Mouse (Mus musculus) forebrain, embryonic 11.5 days (tissue): ENCODE data around the gene Metap1. TPM values are rescaled to one million over a fixed set of nuclear protein-coding genes. Genes with fewer than 3 reads are reported as not detected.
A peak's percentile ranks its signal among the peaks of the same experiment; 100 is the strongest.

ENCODE experiments used
- ATAC-seq: fragments of 200-750 bp; cut with Nextera tagmentation; replicated peaks from 2 replicates; pipeline ENCODE4 v1.8.0; 2017; ENCODE audit warnings: moderate TSS enrichment; ENCODE audit not compliant: low FRiP score
- DNase-seq: peaks from one replicate; pipeline ENCODE4 v3.0.0-alpha.2; 2017; ENCODE audit warnings: low spot score
- H3K27ac ChIP-seq: fragments of 300-500 bp; sonication (generic); 2 replicates; pipeline ENCODE4 v1.5.1; 2014; ENCODE audit warnings: low read depth, low read length
- H3K27me3 ChIP-seq: fragments of 300-500 bp; sonication (generic); 2 replicates; pipeline ENCODE4 v1.6.1; 2014; ENCODE audit warnings: mild to moderate bottlenecking, low read length, mixed read lengths; ENCODE audit not compliant: control insufficient read depth, insufficient read depth
- H3K36me3 ChIP-seq: fragments of 300-500 bp; sonication (generic); 2 replicates; pipeline ENCODE4 v1.6.1; 2014; ENCODE audit warnings: mild to moderate bottlenecking, low read length, moderate library complexity, mixed read lengths; ENCODE audit not compliant: control insufficient read depth, insufficient read depth
- H3K4me1 ChIP-seq: fragments of 300-500 bp; sonication (generic); replicated peaks from 2 replicates; pipeline ENCODE4 v1.6.1; 2014; ENCODE audit warnings: low read length, mixed read lengths; ENCODE audit not compliant: control insufficient read depth, insufficient read depth
- H3K4me2 ChIP-seq: fragments of 300-500 bp; sonication (generic); 2 replicates; pipeline ENCODE4 v1.6.1; 2014; ENCODE audit warnings: low read depth, mild to moderate bottlenecking, low read length, moderate library complexity, mixed read lengths; ENCODE audit not compliant: severe bottlenecking
- H3K4me3 ChIP-seq: fragments of 300-500 bp; sonication (generic); 2 replicates; pipeline ENCODE4 v1.5.1; 2014; ENCODE audit warnings: low read depth, low read length
- H3K9ac ChIP-seq: fragments of 300-500 bp; sonication (generic); 2 replicates; pipeline ENCODE4 v1.6.1; 2014; ENCODE audit warnings: low read length
- H3K9me3 ChIP-seq: fragments of 300-500 bp; sonication (generic); 2 replicates; pipeline ENCODE4 v1.6.1; 2016; ENCODE audit warnings: low read length, mixed read lengths; ENCODE audit not compliant: control insufficient read depth
- WGBS: fragments of 180-500 bp; shearing (Covaris S2); extraction: QIAGEN DNeasy Blood & Tissue Kit; methylation state at CpG from one replicate; pipeline ENCODE4 v1.1.7; 2014; 5-methylcytosine and 5-hydroxymethylcytosine counted together
- polyA plus RNA-seq: library from polyadenylated mRNA; unstranded; fragments of >200 nt; fragmentation: Nextera tagmentation; extraction: Ambion mirVana; gene quantifications from 2 replicates; pipeline ENCODE4 v1.2.1, GENCODE M21; 2014

Gene Metap1
- polyA plus RNA-seq, 1 experiment from 2014 or later, result 47.9 TPM

DNA sequence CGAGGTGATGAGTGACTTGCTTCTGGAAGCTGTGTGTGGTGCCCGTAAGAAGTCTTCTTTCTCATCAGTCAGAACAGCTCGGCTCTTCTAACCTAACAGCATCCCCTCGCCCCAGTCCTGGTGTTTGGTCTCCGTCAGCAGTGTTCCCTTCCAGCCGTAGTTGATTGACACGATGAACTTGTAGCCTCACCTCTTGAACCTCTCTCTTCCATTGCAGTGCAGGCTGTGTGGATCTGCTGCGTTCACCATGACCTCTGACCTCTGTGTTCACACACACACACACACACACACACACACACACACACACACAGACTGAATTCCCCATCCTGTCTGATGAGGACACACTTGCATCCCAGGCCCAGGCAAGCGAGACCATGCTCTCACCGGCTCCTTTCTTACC, 37.1 kb downstream of the Metap1 start:
- no peak overlapping the region for H3K4me2 ChIP-seq
- H3K4me1 ChIP-seq, result no peaks in the 10 kb centered on the region
- DNase-seq (no peak), ATAC-seq (peak; percentile 34; the same call in 1 of the 2 replicates)
- no peak overlapping the region for H3K4me3 ChIP-seq
- WGBS, result 91% methylated on average over 10 of the region's 10 CpGs
- H3K36me3 ChIP-seq, result peaks cover 9% of the 10 kb centered on the region
- H3K27me3 ChIP-seq, result no peaks in the 10 kb centered on the region
- H3K9me3 ChIP-seq, result no peaks in the 10 kb centered on the region
- H3K9ac ChIP-seq, result no peak overlapping the region
- H3K27ac ChIP-seq, result no peak overlapping the region

DNA sequence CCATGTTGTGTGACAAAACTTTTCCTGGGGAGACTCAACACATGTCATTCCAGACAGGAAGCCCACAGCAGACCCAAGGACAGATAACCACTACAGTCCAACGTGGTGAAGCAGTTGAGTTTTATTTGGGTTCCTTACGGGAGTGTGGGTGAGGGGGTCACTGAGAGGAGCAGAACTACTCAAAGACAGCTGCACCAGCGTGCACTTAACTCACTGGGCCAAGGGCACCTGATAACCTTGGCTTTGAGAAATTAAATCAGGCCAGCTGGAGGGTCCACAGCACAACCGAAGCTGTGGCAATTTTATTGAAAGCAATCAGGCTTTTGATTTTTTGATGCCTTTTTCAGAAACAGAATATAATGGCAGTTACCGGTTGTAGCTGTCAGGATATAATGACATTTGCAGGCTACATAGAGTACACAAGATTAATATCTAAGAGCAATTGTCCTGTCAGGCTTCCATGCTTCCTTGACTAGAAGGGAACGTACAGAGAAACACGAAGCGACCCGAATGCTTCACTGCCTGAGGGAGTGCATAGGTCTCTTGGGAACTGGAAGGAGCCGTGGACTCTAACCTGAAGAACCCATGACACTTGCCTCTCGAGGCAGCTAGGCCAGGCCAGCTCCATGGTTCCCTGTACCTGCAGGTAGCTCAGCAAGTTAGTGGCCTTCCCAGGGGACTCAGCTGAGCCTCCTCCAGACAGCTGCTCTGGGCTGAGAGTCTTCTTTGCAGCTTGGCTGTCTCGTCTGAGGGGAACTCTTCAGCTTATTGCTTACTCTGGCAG, 41.0 kb downstream of the Metap1 start:
- Histone ChIP-seq H3K27me3 (no peaks in the 10 kb centered on the region), H3K4me2 (no peak overlapping the region), H3K27ac (no peak overlapping the region), H3K36me3 (peaks cover 3% of the 10 kb centered on the region; the same call in 1 of the 2 replicates), H3K9me3 (no peaks in the 10 kb centered on the region), H3K9ac (no peak overlapping the region), H3K4me3 (no peak overlapping the region), H3K4me1 (peaks cover 2% of the 10 kb centered on the region; the same call in 1 of the 2 replicates)
- 84% methylated on average over 12 of the region's 12 CpGs for WGBS
- ATAC-seq, result no peak
- no peak for DNase-seq

DNA sequence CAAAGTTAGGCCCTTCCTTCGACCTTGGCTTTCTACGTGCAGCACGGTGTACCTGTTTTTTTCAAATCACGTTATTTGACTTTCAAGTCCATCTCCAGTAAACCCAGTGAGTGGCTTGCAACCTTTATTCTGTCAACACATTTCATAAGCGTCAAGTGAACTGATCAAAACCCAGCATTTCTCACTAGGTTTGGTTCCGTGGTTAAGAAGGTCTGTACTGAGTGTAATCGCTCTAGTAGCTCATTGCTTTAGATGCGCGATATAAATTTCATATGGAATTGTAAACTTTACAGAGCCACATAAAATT, 45.9 kb downstream of the Metap1 start:
- H3K9ac ChIP-seq, result peak overlapping the region; percentile 90
- H3K4me3 ChIP-seq, result peak overlapping the region; percentile 79
- H3K27ac ChIP-seq, result peak overlapping the region; percentile 71
- H3K4me2 ChIP-seq, result peak overlapping the region; percentile 84
- peaks cover 7% of the 10 kb centered on the region; the same call in 1 of the 2 replicates for H3K4me1 ChIP-seq
- H3K9me3 ChIP-seq, result no peaks in the 10 kb centered on the region
- DNase-seq (no peak), ATAC-seq (no peak)
- H3K27me3 ChIP-seq, result no peaks in the 10 kb centered on the region
- WGBS, result 6% methylated on average over 9 of the region's 9 CpGs
- peaks cover 3% of the 10 kb centered on the region; the same call in 1 of the 2 replicates for H3K36me3 ChIP-seq

DNA sequence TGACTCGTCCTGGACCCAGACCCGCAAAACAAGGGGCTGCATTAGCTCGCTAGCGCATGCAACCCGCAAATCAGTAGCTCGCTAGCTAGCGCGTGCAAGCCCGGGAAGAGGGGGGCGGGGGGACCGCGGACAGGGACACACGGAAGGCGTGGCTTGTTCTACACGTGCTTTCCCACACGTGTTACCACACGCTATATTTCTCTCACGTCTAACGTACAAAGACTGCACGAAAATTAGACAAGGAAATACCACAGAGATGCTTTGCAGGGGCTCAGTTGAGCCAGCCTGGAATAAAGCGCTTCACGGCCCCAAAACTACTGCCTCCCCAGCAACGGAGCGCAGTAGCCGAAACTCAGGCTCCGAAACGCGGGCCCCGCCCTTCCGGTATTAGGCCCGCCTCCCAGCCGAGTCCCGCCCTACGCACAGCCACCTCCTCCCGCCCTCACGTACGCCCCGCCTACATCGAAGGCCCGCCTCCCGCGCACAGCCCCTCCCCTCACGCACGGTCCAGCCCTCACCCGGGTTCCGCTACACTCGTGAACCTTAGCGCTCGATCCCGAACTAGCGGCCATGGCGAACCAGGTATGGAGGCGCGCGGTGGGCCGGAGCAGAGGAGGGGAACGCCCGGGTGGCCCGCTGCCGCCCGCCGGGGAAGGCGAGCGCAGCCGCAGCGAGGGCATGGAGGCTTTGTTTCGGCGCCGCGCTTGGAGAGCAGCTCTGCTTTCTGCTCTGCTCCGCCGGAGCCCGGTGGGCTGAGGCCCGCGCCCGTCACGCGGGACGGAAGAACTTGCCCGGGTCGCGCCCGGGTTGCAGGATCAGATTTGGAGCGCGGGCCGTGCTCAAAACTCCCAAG, 46.5 kb downstream of the Metap1 start, which contains the start of gene Adh5:
Gene Adh5 (plus strand): TSS at position 482 of the 853 bp plus-strand sequence.
- Histone ChIP-seq H3K4me3 (peak within 1 kb of the TSS; percentile 79), H3K36me3 (no peaks in the 10 kb centered on the region; the same call in 1 of the 2 replicates), H3K9me3 (no peaks in the 10 kb centered on the region), H3K4me1 (peaks cover 7% of the 10 kb centered on the region; the same call in 1 of the 2 replicates), H3K4me2 (peak within 1 kb of the TSS; percentile 84), H3K9ac (peak within 1 kb of the TSS; percentile 90), H3K27ac (peak within 1 kb of the TSS; percentile 72), H3K27me3 (no peaks in the 10 kb centered on the region)
- WGBS, result under 1% methylated on average over 86 of the region's 86 CpGs
- DNase-seq, result peak; percentile 98
- ATAC-seq, result peak; percentile 99

DNA sequence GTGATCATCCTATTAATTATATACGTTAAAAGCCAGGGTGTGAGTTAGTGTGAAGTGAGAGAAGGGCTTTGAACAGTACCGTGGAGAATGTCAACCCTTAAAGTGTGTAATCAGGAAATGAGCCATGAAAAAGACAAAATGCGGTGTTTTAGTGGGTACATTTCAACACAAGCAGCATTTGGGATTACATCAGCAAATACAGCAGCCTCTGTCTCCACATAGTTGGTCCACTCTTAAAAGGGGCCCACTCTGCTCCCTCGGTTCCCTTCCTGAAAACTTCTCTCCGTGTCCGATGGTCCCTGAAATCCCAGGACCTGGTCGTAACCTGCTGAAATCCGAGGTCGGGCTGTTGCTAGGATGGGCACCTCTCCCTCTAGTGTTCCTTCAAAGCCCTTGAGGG, 47.1 kb downstream of the Metap1 start:
- peak overlapping the region; percentile 76 for H3K9ac ChIP-seq
- H3K27me3 ChIP-seq, result no peaks in the 10 kb centered on the region
- peaks cover 7% of the 10 kb centered on the region; the same call in 1 of the 2 replicates for H3K4me1 ChIP-seq
- DNase-seq (no peak), ATAC-seq (peak; percentile 4; the same call in 1 of the 2 replicates)
- H3K4me3 ChIP-seq, result peak overlapping the region; percentile 79
- no peaks in the 10 kb centered on the region; the same call in 1 of the 2 replicates for H3K36me3 ChIP-seq
- 4% methylated on average over 9 of the region's 9 CpGs for WGBS
- H3K9me3 ChIP-seq, result no peaks in the 10 kb centered on the region
- peak overlapping the region; percentile 72 for H3K27ac ChIP-seq
- peak overlapping the region; percentile 84 for H3K4me2 ChIP-seq

DNA sequence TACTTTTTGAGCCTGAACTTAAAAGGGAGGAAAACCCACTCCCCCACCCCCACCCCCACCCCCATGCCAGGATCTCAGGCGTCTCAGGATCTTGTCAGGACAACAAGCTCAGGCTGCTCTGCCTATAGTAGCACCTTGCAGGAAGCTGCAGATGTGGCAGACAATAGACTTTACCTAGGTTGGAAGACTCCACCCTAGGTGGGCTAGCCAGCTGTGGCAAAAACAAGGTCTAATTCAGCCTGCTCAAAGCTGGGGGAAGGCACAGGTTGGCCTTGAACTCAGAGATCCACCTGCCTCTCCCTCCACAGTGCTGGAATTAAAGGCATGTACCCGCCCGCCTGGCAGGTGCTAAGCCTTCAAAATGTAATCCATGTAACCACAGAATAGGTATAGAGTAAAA, 50.6 kb downstream of the Metap1 start:
- Histone ChIP-seq H3K4me2 (no peak overlapping the region), H3K27ac (no peak overlapping the region), H3K36me3 (no peaks in the 10 kb centered on the region), H3K27me3 (no peaks in the 10 kb centered on the region), H3K9ac (no peak overlapping the region), H3K4me1 (0 out of 2 replicates have a peak, but pooled peaks cover 4% of the 10 kb centered on the region), H3K9me3 (no peaks in the 10 kb centered on the region), H3K4me3 (no peak overlapping the region)
- DNase-seq (no peak), ATAC-seq (no peak)
- 62% methylated on average over 3 of the region's 3 CpGs for WGBS

DNA sequence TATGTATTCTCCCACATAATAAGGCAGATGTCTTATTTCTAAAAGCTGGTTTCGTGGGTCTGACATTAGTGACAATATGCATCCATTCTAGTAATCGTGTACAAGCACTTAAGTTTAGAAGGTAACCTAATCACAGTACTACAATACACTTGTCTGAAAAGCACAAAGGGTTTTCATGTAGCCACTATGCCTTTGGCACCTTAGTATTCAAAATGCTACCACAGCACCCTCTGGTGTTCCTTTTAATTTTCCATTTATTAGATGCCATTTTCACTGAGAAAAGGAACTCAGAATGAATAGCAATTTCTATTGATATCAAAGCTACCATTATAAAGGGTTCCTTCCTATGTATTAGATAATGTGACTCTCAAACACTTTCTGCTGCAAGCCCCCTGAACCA, 57.5 kb downstream of the Metap1 start:
- DNase-seq (no peak), ATAC-seq (no peak)
- no peak overlapping the region for H3K9ac ChIP-seq
- no peak overlapping the region for H3K27ac ChIP-seq
- no peaks in the 10 kb centered on the region for H3K9me3 ChIP-seq
- WGBS, result 76% methylated on average over 2 of the region's 2 CpGs
- H3K27me3 ChIP-seq, result no peaks in the 10 kb centered on the region
- no peak overlapping the region for H3K4me3 ChIP-seq
- H3K4me2 ChIP-seq, result no peak overlapping the region
- H3K36me3 ChIP-seq, result no peaks in the 10 kb centered on the region
- no peaks in the 10 kb centered on the region for H3K4me1 ChIP-seq

DNA sequence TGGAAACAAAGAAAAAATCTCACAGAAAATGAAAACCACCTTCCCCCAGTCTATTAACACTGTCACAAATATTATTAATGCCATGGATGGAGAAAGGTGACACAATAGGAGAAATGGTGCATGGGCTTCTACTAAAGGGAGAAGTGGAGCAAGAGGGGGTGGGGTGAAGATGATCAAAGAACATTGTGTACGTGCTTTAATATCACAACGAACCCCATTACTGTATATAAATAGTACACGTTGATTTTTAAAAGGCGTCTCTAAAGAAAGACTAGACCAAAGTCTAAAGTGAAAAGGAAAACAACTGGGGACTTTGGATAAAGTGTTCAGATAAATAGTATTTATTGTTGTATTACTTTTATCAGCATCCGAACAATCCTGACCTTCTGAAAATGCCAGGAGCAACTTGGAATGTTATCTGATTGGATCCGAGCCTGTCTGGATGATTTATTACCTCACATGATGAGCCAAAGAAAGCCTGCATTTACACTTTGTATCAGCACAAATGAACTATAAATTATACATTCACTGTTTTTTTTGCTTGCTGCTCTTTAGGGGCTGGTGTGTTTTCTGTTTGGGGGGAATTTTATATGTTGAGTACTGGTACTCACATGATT, 58.8 kb downstream of the Metap1 start:
- no peak overlapping the region for H3K27ac ChIP-seq
- 92% methylated on average over 6 of the region's 6 CpGs for WGBS

More for the DNA sequence above, 58.8 kb downstream of the Metap1 start:
- Histone ChIP-seq H3K4me3 (no peak overlapping the region), H3K27me3 (no peaks in the 10 kb centered on the region), H3K4me1 (no peaks in the 10 kb centered on the region), H3K36me3 (no peaks in the 10 kb centered on the region), H3K9ac (no peak overlapping the region), H3K4me2 (no peak overlapping the region), H3K9me3 (no peaks in the 10 kb centered on the region)
- DNase-seq (no peak), ATAC-seq (no peak)
